Mouse (Mus musculus) right cerebral cortex, postnatal 36 days (tissue): Measurements from ENCODE around the gene Thsd4.
"Not testable (repeated sequence)": the region's sequence is repeated elsewhere in the genome, so short reads cannot be mapped to it uniquely, and the experiment has no call there.

Experiments
- DNase-seq, 2 experiments: peaks; one replicate each; pipeline ENCODE4 v3.0.0; 2022; ENCODE audit warnings: low spot score in 2 of 2, mixed read lengths in 1 of 2

Gene Thsd4

GRCm38 (mm10) chr9:60213111-60213510 lies 308.7 kb downstream of the Thsd4 start:
- DNase-seq: no peak

DNA sequence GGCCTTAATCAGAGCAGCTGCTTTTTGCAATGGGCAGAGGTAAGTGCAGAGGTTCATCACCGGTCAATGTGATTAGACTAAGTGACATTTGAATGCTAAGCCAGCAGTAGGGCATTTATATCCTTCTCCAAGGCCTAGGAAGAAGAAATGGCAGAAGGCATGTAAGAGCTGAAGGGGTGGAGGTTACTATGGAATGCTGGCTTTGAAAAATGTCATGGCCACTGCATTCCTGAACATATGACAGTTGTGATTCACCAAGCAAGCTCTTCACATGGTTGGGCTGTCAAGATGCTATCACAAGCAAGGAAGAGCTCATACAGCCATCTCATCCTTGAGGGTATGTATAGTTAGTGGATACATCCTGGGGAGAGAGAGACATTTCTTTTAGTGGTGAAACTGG lies 313.0 kb downstream of the Thsd4 start:
- DNase-seq: no peak

DNA sequence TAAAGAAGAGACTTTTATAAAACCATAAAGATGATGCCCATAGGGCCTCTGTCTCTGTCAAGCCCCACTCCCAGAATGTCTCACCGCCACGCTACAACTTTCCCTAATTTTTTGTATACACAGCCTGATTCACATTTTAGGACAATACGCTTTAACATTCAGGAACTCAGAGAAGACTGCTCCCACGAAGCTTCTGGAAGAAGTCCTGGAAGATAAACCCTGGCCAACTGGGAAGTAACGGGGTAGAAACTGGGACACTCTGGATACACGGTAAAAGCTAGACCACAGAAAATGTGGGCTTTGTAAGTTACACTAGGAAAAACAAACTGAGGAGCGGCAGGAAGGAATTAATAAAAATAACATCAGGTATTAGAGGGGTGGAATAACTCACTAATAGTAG lies 318.7 kb downstream of the Thsd4 start:
- DNase-seq: no peak

GRCm38 (mm10) chr9:60200436-60200835 lies 321.4 kb downstream of the Thsd4 start:
- DNase-seq: peak in 1 of 2 experiments; percentile 4

- DNase-seq: no peak
Measured at GRCm38 (mm10) chr9:60198530-60199200, 323.2 kb downstream of the Thsd4 start.

DNA sequence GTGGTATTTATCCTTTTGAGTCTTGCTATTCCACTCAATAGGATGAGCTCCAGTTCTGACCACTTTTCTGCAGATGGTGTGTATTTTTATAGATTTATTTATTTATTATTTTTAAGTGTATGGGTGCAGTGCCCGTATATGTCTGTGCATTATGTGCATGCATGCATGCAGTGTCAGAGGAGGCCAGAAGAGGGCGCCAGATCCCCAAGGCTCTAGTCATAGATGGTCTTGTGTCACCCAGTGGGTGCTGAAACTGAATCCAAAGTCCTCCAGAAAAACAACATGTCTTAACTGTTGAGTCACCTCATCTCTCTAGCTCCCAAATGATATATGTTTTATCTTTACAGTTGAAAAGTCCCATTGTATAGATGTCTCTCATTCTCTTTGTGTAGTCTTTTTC lies 326.3 kb downstream of the Thsd4 start:
- DNase-seq: no peak

DNA sequence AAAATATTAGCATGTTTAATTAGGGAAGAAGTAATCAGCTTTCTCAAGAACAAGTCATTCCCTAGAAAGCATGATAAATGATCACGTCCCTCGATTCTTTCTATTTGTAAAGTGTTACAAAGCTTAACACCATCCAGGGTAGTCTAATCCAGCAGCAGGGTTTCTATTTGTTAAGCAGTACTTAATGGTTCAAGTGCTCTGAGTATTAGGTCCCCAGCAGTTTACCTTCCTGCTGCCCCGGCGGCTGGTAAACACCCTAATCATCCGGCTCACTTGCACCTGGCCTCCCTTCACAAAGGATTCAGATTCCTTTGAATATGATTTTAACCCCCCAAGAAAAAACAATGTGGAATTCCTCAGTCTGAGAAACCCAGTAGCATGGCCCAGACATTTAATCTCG lies 326.9 kb downstream of the Thsd4 start:
- DNase-seq: no peak

DNA sequence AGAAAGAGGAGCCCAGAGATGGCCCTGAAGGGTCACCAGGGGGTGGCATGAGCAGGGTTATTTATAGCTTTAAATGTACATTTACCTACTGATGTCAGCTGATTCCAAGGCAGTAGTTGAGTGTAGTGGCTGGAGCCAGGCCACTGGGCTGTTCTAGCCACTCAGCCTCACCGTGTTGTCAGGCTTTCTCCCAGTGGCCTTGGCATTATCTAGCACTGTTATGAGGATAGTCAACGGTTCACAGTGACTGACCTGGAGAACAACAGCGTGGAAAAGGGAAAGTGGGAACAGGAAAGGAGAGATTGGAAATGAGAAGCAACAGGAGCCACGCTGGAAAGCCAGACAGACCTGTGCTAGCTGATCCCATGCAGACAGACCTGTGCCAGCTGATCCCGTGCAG lies 329.5 kb downstream of the Thsd4 start:
- DNase-seq: no peak

DNA sequence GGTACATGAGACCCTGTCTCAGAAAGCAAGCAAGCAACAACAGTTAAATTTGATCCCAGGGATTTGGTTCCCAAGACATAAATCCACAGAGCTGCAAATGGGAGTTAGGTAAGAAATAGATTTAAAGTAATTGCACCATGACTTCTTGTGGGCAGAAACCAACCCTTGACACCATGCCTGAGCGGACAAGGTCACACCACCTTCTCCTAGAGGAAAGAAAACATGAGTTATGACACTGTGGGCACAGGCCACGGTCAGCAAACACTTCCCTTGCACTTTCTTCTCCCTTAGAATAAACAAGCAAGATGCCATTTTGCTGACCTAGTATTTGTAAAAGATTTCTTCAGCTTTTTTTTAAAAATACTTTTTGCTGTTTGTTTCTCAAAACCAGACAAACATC lies 334.4 kb downstream of the Thsd4 start:
- DNase-seq: no peak

GRCm38 (mm10) chr9:60186948-60187347 lies 334.9 kb downstream of the Thsd4 start:
- peak in 1 of 2 experiments; percentile 17 for DNase-seq

GRCm38 (mm10) chr9:60184083-60184482 lies 337.8 kb downstream of the Thsd4 start:
- DNase-seq: no peak

DNA sequence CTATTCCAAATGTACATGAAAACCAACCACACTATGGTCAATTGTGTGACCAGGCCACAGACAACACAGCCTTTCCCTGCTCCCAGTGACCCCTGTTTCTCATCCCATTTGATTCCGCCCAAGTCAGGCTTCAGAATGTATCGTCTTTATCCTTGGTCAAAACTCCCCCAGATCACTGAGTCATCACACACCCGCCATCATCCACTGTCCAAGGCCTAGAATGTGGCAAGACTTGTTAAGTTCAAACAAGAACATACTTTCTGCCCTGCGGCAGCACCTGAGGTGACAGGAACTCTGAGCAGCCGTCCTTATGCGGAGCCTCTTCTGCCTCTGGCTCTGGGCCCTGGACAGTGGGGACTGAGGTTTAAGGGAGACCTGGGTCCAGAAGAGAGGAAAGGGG lies 339.5 kb downstream of the Thsd4 start:
- DNase-seq: no peak

DNA sequence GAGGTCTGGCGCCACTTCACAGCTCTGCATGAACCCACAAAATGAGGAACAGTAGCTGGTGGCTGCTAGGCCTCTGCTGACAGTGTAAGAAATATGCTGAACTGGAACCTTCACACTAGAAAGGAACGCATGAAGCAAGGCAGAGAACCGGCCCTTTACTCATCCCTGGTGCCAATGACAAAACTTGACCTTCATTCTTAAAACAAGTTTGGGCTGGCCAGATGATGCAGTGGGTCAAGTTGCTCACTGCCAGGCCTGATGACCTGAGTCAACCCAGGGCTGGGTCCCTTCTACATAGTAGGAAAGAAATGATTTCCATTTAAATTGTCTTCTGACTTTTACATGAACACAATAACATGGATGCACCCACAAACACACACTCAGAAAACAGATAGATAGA lies 340.9 kb downstream of the Thsd4 start:
- no peak for DNase-seq

GRCm38 (mm10) chr9:60180114-60180513 lies 341.7 kb downstream of the Thsd4 start:
- DNase-seq: no peak

- DNase-seq: no peak
Measured at GRCm38 (mm10) chr9:60176311-60176710, 345.5 kb downstream of the Thsd4 start.

DNA sequence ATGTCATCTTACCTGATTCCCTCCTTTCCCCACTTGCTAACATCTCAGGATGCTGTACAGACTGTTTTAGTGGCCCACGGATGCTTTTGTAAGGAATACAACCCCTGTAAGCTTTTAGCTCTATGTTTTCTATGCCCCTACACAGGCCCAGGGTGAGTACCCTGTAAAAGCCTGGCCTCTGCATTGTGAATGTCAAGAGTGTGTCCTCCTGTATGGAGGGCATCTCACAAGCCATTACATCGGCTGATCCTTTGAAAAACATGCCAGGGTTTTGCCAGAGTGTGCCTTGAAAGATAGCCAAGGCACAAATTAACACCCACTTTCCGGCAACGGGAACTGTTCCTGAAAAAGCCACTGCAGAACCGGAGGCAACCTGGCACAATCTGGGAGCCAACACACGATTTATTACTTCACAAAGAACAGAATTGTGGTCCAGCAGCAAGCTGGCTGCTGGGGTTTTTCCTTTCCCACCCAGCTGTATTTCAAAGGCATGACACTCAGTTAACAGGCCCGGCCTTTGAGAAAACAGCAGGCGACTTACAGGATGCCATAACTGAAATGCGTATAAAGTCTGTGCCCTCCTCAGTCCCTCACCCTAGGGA lies 349.3 kb downstream of the Thsd4 start:
- DNase-seq: not testable (repeated sequence)

DNA sequence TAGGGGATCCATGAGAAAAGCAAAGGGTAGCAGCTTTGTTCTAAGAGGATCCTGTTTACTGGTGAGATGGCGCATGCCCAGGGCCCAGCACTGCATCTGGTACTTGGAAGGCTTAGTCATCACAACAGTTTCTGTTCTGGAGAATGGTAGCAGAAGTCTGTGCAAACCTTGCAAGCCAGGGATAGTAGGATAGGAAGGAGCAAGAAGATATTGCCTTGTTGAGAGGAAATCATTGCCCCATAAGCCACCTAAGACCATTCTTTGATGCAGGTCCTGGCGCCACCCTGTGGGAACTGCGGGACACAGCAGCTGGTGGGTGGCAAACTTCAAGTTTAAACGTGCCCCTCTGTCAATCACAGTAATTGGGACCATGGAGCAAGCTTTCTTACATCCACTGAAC lies 354.9 kb downstream of the Thsd4 start:
- DNase-seq: peak; percentile 18 to 28

DNA sequence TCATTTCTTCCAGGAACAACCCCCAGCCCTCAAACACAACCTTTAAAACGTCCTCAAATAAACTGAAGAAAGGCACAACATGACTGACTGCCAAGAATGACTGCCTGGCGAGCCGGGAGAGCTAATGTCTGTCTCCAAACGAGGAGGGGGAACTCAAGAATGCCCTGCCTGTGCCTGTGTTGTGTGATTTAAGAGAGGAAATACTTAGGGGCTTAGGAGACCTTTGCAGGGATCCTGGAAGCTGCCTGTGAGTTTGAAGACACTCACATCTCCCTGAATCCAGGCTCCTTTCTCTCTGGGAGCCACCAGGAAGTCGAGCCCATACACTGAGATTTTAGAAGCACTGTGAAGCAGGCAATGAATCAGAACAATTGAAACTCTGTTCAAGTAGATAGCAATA lies 361.0 kb downstream of the Thsd4 start:
- DNase-seq: no peak

- no peak for DNase-seq
Measured at GRCm38 (mm10) chr9:60160194-60160593, 361.7 kb downstream of the Thsd4 start.

DNA sequence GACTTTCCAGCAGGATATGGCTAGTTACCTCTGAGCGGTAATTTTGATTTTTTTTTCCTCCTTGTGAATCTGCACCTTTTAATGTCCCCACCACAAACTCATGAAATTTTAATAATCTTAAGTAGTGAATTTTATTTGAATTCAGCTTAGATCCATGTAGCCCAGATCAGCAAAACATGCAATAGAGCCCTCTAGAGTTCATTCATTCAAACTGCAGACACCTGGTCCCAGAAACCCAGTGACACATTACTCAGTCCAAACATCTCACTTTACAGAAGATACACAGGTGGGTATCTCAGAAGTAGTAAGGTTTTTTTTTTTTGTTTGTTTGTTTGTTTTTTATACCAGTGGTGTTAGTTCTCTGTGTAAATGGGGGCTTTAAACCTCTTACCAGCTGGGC lies 368.9 kb downstream of the Thsd4 start:
- no peak for DNase-seq

GRCm38 (mm10) chr9:60151897-60152627 lies 369.8 kb downstream of the Thsd4 start:
- no peak for DNase-seq

DNA sequence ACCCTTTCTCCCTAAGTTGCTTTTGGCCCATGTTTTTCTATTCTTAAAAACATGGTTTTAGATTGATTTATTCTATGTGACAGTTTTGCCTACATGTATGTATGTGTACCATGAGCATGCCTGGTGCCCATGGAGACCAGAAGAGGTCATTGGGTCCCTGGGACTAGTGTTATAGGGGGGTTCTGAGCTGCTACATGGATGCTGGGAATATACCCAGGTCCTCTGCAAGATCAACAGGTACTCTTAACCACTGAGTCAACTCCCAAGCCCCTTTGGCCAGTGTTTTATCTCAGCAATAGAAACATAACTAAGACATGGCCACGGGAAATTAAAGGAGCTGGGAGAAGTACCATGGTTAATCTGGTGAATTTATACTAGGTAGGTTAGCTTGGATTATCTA lies 371.3 kb downstream of the Thsd4 start:
- no peak for DNase-seq

- DNase-seq: no peak
Measured at GRCm38 (mm10) chr9:60148988-60149387, 372.9 kb downstream of the Thsd4 start.
